Mouse (Mus musculus): ENCODE results near the gene Prkcb.

GRCm38 (mm10) chr7:122240413-122241119, 48.0 kb upstream of the Prkcb start:
- peak; percentile 25; the same call in 1 of the 2 replicates for TF ChIP-seq CTCF (IDR thresholded peaks at IDR 0.05)
- no peak for TF ChIP-seq POLR2A (IDR thresholded peaks at IDR 0.05; ENCODE audit: insufficient read depth, low read depth, low read length)
- TF ChIP-seq EP300 (IDR thresholded peaks at IDR 0.05; ENCODE audit: insufficient read depth, low read depth, low read length) = no peak

Data from heart, adult 2 months (tissue).